Mouse (Mus musculus) liver, postnatal 0 days (tissue): ENCODE results near the gene Gm21317. TPM values are rescaled to one million over a fixed set of nuclear protein-coding genes. Genes with fewer than 3 reads are reported as not detected.
"Not testable (repeated sequence)": the region's sequence is repeated elsewhere in the genome, so short reads cannot be mapped to it uniquely, and the experiment has no call there.

ENCODE experiments used
- ATAC-seq: fragments of 200-750 bp; cut with Nextera tagmentation; 2 replicates; pipeline ENCODE4 v1.8.0; 2017; ENCODE audit warnings: mild to moderate bottlenecking, moderate library complexity
- DNase-seq: peaks from one replicate; pipeline ENCODE4 v3.0.0-alpha.2; 2016
- H3K27ac ChIP-seq: fragments of 300-500 bp; sonication (generic); 2 replicates; pipeline ENCODE4 v1.5.1; 2014; ENCODE audit warnings: antibody characterized with exemption, moderate library complexity, mild to moderate bottlenecking, low read depth
- H3K27me3 ChIP-seq: fragments of 300-500 bp; sonication (generic); 2 replicates; pipeline ENCODE4 v1.6.1; 2014; ENCODE audit warnings: low read length, control low read depth, mixed read lengths; ENCODE audit not compliant: insufficient read depth
- H3K36me3 ChIP-seq: fragments of 300-500 bp; sonication (generic); replicated peaks from 2 replicates; pipeline ENCODE4 v1.6.1; 2014; ENCODE audit warnings: mild to moderate bottlenecking, control low read depth, low read length, moderate library complexity, mixed read lengths; ENCODE audit not compliant: insufficient read depth
- H3K4me1 ChIP-seq: fragments of 300-500 bp; sonication (generic); 2 replicates; pipeline ENCODE4 v1.6.1; 2014; ENCODE audit warnings: antibody characterized with exemption, mild to moderate bottlenecking, control low read depth; ENCODE audit not compliant: insufficient read depth
- H3K4me2 ChIP-seq: fragments of 300-500 bp; sonication (generic); 2 replicates; pipeline ENCODE4 v1.6.1; 2014; ENCODE audit warnings: low read depth, mild to moderate bottlenecking, low read length, moderate library complexity, mixed read lengths
- H3K4me3 ChIP-seq: fragments of 300-500 bp; sonication (generic); 2 replicates; pipeline ENCODE4 v1.5.1; 2014; ENCODE audit warnings: low read depth, low read length
- H3K9ac ChIP-seq: fragments of 300-500 bp; sonication (generic); replicated peaks from 2 replicates; pipeline ENCODE4 v1.6.1; 2014; ENCODE audit warnings: mild to moderate bottlenecking, moderate library complexity
- H3K9me3 ChIP-seq: fragments of 300-500 bp; sonication (generic); 2 replicates; pipeline ENCODE4 v1.6.1; 2016; ENCODE audit warnings: mild to moderate bottlenecking, control low read depth, low read length, mixed read lengths
- WGBS: fragments of 180-500 bp; shearing (Covaris S2); extraction: QIAGEN DNeasy Blood & Tissue Kit; methylation state at CpG from one replicate; pipeline ENCODE4 v1.1.7; 2014; ENCODE audit not compliant: insufficient replicate concordance; 5-methylcytosine and 5-hydroxymethylcytosine counted together
- polyA plus RNA-seq: library from polyadenylated mRNA; unstranded; fragments of >200 nt; fragmentation: Nextera tagmentation; extraction: Ambion mirVana; gene quantifications from 2 replicates; pipeline ENCODE4 v1.2.1, GENCODE M21; 2015

Gene Gm21317
- polyA plus RNA-seq = not detected in 2 replicates

GRCm38 (mm10) chrY:82224927-82225326, at the start of gene Gm21317:
TSS of gene Gm21317 (plus strand) at chrY:82225227.
- not testable (repeated sequence) for H3K4me3 ChIP-seq, DNase-seq, H3K9ac ChIP-seq, H3K4me1 ChIP-seq, H3K4me2 ChIP-seq, H3K9me3 ChIP-seq, H3K27ac ChIP-seq, H3K27me3 ChIP-seq, H3K36me3 ChIP-seq, ATAC-seq
- no CpG with 5 or more reads among the region's 6 CpGs for WGBS
